Mouse (Mus musculus) frontal cortex, postnatal 25 days (tissue): ENCODE measurements around the gene Camk2d.

Experiments
- DNase-seq, 2 experiments: peaks; one replicate each; pipeline ENCODE4 v3.0.0; 2022; ENCODE audit warnings: low spot score in 2 of 2

The Camk2d gene

GRCm38 (mm10) chr3:126746148-126746803 lies 150.2 kb downstream of the Camk2d start:
- no peak for DNase-seq

DNA sequence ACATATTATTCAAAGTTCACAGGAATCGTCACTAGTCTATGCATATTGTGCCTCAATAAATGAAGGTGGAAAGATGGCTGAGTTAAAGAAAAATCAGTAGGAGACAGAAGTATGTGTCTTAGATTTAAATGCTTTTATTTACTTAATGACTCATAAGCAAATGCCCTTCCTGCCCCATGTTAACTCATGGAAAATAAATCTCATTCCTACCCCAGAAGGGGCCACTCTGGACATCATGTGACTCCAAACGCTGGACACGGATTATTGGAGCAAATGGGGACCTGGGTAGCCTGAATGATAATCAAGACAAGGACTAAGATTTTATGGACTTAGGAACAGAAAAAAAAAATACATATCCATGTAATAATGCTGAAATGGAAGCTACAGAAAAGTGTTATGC lies 151.5 kb downstream of the Camk2d start:
- no peak for DNase-seq

GRCm38 (mm10) chr3:126751377-126752098 lies 155.4 kb downstream of the Camk2d start:
- no peak for DNase-seq

DNA sequence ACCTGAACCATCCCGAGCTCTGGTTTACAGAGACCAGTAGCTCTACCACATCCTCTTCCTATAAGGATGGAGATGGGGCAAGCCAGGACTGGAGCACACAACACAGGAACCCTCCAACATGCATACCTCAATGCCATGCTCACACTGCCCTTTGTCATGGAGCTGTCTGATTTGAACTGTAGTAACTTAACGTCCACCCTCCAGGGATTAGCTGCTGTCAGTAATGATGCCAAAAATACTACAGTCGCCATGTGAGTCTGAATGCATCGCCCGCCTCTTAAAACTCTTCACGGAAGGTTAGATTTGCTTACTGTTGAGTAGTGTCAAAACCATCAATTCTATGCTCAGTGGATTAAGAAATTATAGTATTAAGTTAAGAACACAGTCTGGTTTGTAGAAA lies 156.9 kb downstream of the Camk2d start:
- DNase-seq, result no peak

DNA sequence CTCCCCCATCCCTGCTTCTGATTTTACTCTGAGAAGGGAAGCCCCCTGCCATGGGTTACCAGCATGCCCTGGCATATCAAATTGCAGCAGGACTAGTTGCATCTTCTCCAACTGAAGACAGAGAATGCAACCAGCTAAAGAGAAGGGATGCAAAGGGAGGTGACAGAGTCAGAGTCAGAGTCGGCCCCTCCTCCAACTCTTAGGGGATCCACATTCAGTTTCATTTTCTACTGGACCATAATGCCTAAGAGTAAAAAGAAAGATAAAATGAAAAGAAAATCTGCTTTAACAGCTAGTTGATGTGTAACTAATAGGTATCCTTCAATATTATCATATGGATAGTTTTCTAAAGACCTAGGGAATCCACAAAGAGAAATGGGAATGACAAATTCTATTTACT lies 162.3 kb downstream of the Camk2d start:
- DNase-seq, result no peak

GRCm38 (mm10) chr3:126760608-126761007 lies 164.5 kb downstream of the Camk2d start:
- no peak for DNase-seq

DNA sequence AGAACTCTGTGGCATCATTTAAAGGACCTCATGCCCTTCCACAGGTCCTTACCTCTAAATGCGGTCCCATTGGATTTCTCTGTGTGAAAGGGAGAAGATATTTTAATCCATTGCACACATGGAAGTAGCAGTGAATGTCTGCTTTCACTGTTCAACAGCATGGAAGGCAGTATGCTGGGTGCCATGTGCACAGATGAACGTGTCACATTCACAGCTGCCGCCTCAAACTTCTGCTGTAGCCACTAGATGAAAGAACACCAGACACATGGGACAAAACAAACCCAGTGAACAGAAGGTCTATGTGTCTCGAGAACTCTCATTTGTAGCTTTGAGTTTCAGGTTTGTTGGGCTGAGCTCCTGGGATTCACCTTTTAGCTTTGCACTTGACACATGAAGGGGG lies 168.6 kb downstream of the Camk2d start:
- no peak for DNase-seq

- no peak for DNase-seq
Observed at GRCm38 (mm10) chr3:126770056-126770455, 174.0 kb downstream of the Camk2d start.

DNA sequence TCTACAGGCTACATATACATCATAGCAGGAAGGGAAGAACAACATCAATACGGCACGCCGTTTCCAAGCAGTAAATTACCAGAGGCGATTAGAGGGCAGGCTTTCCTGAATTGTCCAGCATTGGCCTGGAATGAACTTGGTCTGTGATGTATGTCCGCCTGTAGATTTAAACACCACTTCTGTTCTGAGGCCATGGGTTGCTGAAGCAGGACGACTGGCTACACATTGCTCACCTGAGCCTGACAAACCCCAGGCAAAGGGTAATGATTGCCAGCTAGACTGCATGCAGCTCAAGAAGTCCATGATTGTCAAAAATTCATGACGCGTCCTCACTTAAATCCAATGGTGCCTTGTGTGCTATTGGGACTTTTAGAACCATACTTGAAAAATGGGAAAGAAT lies 174.9 kb downstream of the Camk2d start:
- DNase-seq, result no peak

DNA sequence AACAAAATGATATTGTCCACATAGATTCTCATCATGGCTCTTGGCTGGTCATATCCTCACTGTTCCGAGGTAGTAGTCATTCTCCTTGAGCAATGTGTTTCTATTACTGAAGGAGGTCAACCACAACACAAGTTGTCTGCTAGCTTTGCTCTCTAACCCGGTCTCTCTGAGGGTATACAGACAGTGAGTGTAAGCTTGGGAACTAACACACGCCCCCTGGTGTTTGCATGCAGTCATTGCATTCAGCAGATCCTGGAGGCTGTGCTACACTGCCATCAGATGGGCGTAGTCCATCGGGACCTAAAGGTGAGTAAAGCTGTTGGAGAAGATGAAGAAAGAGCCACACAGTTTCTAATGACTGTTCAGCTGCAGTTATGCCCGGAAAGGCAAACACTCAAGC lies 175.4 kb downstream of the Camk2d start:
- DNase-seq, result peak; percentile 43 to 56

GRCm38 (mm10) chr3:126776001-126776400 lies 179.9 kb downstream of the Camk2d start:
- DNase-seq, result no peak

DNA sequence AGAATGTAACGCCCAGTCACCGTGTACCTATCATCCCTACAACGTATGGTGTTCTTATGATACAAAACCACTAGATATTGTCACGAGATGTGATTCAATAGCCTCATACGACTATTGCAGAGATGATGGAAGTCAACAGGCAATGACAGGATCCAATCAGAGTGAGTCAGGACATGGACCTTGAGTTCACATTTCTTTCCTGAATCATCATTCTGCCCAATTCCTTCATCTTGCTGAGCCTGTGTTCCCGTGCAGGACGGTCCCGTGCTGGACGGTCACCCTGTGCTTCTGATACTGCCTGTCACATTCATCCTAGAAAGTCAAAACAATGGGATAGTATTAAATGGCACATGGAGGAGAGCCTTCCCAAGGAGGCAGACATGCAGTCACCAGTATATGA lies 181.0 kb downstream of the Camk2d start:
- no peak for DNase-seq

GRCm38 (mm10) chr3:126777879-126778278 lies 181.8 kb downstream of the Camk2d start:
- no peak for DNase-seq

GRCm38 (mm10) chr3:126780014-126780615 lies 184.0 kb downstream of the Camk2d start:
- no peak for DNase-seq

- no peak for DNase-seq
Observed at GRCm38 (mm10) chr3:126793035-126793964, 197.2 kb downstream of the Camk2d start.

- no peak for DNase-seq
Observed at GRCm38 (mm10) chr3:126795904-126796303, 199.8 kb downstream of the Camk2d start.

- no peak for DNase-seq
Observed at GRCm38 (mm10) chr3:126797025-126797424, 200.9 kb downstream of the Camk2d start.

- no peak for DNase-seq
Observed at GRCm38 (mm10) chr3:126797810-126798209, 201.7 kb downstream of the Camk2d start.

GRCm38 (mm10) chr3:126802988-126803387 lies 206.9 kb downstream of the Camk2d start:
- no peak for DNase-seq

DNA sequence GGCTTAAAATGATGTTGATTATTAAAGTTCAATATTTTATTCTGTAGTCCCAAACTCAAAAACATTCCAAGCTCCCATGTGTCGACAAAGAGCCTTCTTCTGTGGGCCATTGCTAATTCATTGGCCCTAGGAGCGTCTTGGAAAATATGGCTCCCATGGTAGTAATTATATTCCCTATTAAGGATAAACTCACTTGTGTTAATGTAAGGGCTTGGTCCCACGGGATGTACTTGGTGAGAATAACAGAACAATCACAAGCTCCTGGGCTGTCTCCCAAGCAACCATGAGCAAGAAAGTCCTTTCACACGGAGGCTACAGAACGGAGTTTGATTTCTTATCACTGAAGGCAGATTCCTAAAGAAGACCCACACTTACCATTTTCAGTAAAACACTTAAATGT lies 208.9 kb downstream of the Camk2d start:
- no peak for DNase-seq

DNA sequence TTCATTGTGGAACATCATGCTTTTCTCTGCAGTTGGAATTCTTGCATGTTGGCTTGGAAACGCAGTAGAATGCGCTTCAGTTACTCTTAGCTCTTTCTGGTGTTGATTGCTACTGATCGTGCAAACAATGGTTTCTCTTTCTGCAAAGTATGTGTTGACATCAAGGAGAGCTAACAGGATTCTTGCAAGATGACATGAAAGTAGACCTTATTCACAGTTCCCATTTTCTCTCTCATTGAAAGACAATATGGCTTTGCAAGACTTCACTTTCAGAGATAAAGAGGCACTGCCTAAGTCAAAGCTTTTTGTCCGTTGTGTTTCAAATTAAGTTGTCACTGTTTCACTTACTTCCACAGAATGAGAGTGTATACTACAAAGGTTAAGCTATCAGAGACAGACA lies 210.0 kb downstream of the Camk2d start:
- DNase-seq, result no peak

DNA sequence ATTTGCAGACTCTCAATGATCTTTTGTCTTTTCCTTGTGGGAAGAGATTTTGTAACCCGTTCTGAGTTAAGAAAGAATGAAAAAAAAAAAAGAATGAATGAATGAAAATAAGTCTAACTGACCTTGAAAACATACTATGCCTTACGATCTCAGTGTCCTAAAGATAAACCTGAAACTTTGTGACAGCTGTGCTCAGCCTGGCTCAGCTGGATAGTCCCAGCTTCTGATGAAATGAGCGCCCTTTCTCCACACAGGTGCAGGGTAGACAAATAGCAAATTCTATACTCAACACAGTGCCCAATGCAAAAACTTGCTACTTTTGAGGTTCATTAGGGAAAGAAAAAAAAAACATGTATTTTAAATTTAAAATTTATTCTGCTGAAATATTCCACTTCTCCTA lies 213.8 kb downstream of the Camk2d start:
- DNase-seq, result no peak
